Mouse (Mus musculus): ENCODE measurements around the gene Olfr769. TPM values are rescaled to one million over a fixed set of nuclear protein-coding genes. Genes with fewer than 3 reads are reported as not detected.

Olfr769 gene
- polyA plus RNA-seq (2014; fragmentation: Illumina TruSeq; extraction: RNeasy Lipid Tissue Mini Kit (QIAGEN cat#74804); ENCODE audit: low read depth, low replicate concordance): not detected

GRCm38 (mm10) chr10:129117761-129118160, at the start of gene Olfr769:
TSS of gene Olfr769 (minus strand) at chr10:129117861.

GRCm38 (mm10) chr10:129164651-129165050, 47.0 kb upstream of the Olfr769 start, which contains the start of gene Olfr771:
TSS of gene Olfr771 (minus strand) at chr10:129164751.

GRCm38 (mm10) chr10:129138898-129139297, 21.2 kb upstream of the Olfr769 start, which contains the start of gene Olfr770:
TSS of gene Olfr770 (minus strand) at chr10:129138998.

GRCm38 (mm10) chr10:129099275-129099674, 18.4 kb downstream of the Olfr769 start, which contains the start of gene Olfr768:
TSS of gene Olfr768 (minus strand) at chr10:129099375.

GRCm38 (mm10) chr10:129082810-129083209, 34.9 kb downstream of the Olfr769 start, which contains the start of gene Olfr767:
TSS of gene Olfr767 (minus strand) at chr10:129082910.

GRCm38 (mm10) chr10:129068877-129069276, 48.8 kb downstream of the Olfr769 start, which contains the start of gene Olfr766-ps1:
TSS of gene Olfr766-ps1 (minus strand) at chr10:129068977.

Other genes starting within 250 kb of the Olfr769 start
- 2.7 TPM for gene Gdf11, start 226.1 kb downstream of the Olfr769 start, polyA plus RNA-seq (2014; fragmentation: Illumina TruSeq; extraction: RNeasy Lipid Tissue Mini Kit (QIAGEN cat#74804); ENCODE audit: low read depth, low replicate concordance)
- gene Cd63, start 216.9 kb downstream of the Olfr769 start, polyA plus RNA-seq (2014; fragmentation: Illumina TruSeq; extraction: RNeasy Lipid Tissue Mini Kit (QIAGEN cat#74804); ENCODE audit: low read depth, low replicate concordance): 777 TPM
- gene Rdh5, start 195.0 kb downstream of the Olfr769 start, polyA plus RNA-seq (2014; fragmentation: Illumina TruSeq; extraction: RNeasy Lipid Tissue Mini Kit (QIAGEN cat#74804); ENCODE audit: low read depth, low replicate concordance): 3.9 TPM
- not detected for gene Bloc1s1, start 193.8 kb downstream of the Olfr769 start, polyA plus RNA-seq (2014; fragmentation: Illumina TruSeq; extraction: RNeasy Lipid Tissue Mini Kit (QIAGEN cat#74804); ENCODE audit: low read depth, low replicate concordance)
- gene Itga7, start 184.0 kb downstream of the Olfr769 start, polyA plus RNA-seq (2014; fragmentation: Illumina TruSeq; extraction: RNeasy Lipid Tissue Mini Kit (QIAGEN cat#74804); ENCODE audit: low read depth, low replicate concordance): 4.2 TPM
- 20.4 TPM for gene Mettl7b, start 156.9 kb downstream of the Olfr769 start, polyA plus RNA-seq (2014; fragmentation: Illumina TruSeq; extraction: RNeasy Lipid Tissue Mini Kit (QIAGEN cat#74804); ENCODE audit: low read depth, low replicate concordance)
- not detected for gene Olfr9, start 128.4 kb downstream of the Olfr769 start, polyA plus RNA-seq (2014; fragmentation: Illumina TruSeq; extraction: RNeasy Lipid Tissue Mini Kit (QIAGEN cat#74804); ENCODE audit: low read depth, low replicate concordance)
- gene Olfr763, start 107.1 kb downstream of the Olfr769 start, polyA plus RNA-seq (2014; fragmentation: Illumina TruSeq; extraction: RNeasy Lipid Tissue Mini Kit (QIAGEN cat#74804); ENCODE audit: low read depth, low replicate concordance): not detected
- not detected for gene Olfr764-ps1, start 78.0 kb downstream of the Olfr769 start, polyA plus RNA-seq (2014; fragmentation: Illumina TruSeq; extraction: RNeasy Lipid Tissue Mini Kit (QIAGEN cat#74804); ENCODE audit: low read depth, low replicate concordance)
- not detected for gene Olfr765, start 67.9 kb downstream of the Olfr769 start, polyA plus RNA-seq (2014; fragmentation: Illumina TruSeq; extraction: RNeasy Lipid Tissue Mini Kit (QIAGEN cat#74804); ENCODE audit: low read depth, low replicate concordance)
- not detected for gene Olfr766-ps1, start 48.9 kb downstream of the Olfr769 start, polyA plus RNA-seq (2014; fragmentation: Illumina TruSeq; extraction: RNeasy Lipid Tissue Mini Kit (QIAGEN cat#74804); ENCODE audit: low read depth, low replicate concordance)
- gene Olfr767, start 35.0 kb downstream of the Olfr769 start, polyA plus RNA-seq (2014; fragmentation: Illumina TruSeq; extraction: RNeasy Lipid Tissue Mini Kit (QIAGEN cat#74804); ENCODE audit: low read depth, low replicate concordance): not detected
- gene Olfr768, start 18.5 kb downstream of the Olfr769 start, polyA plus RNA-seq (2014; fragmentation: Illumina TruSeq; extraction: RNeasy Lipid Tissue Mini Kit (QIAGEN cat#74804); ENCODE audit: low read depth, low replicate concordance): not detected
- not detected for gene Olfr770, start 21.1 kb upstream of the Olfr769 start, polyA plus RNA-seq (2014; fragmentation: Illumina TruSeq; extraction: RNeasy Lipid Tissue Mini Kit (QIAGEN cat#74804); ENCODE audit: low read depth, low replicate concordance)
- gene Olfr771, start 46.9 kb upstream of the Olfr769 start, polyA plus RNA-seq (2014; fragmentation: Illumina TruSeq; extraction: RNeasy Lipid Tissue Mini Kit (QIAGEN cat#74804); ENCODE audit: low read depth, low replicate concordance): not detected
- gene Olfr772, start 60.1 kb upstream of the Olfr769 start, polyA plus RNA-seq (2014; fragmentation: Illumina TruSeq; extraction: RNeasy Lipid Tissue Mini Kit (QIAGEN cat#74804); ENCODE audit: low read depth, low replicate concordance): not detected
- gene Olfr773, start 69.6 kb upstream of the Olfr769 start, polyA plus RNA-seq (2014; fragmentation: Illumina TruSeq; extraction: RNeasy Lipid Tissue Mini Kit (QIAGEN cat#74804); ENCODE audit: low read depth, low replicate concordance): not detected
- not detected for gene Olfr774, start 118.3 kb upstream of the Olfr769 start, polyA plus RNA-seq (2014; fragmentation: Illumina TruSeq; extraction: RNeasy Lipid Tissue Mini Kit (QIAGEN cat#74804); ENCODE audit: low read depth, low replicate concordance)
- gene Olfr775, start 130.6 kb upstream of the Olfr769 start, polyA plus RNA-seq (2014; fragmentation: Illumina TruSeq; extraction: RNeasy Lipid Tissue Mini Kit (QIAGEN cat#74804); ENCODE audit: low read depth, low replicate concordance): not detected
- gene Olfr776, start 141.3 kb upstream of the Olfr769 start, polyA plus RNA-seq (2014; fragmentation: Illumina TruSeq; extraction: RNeasy Lipid Tissue Mini Kit (QIAGEN cat#74804); ENCODE audit: low read depth, low replicate concordance): not detected
- gene Olfr777, start 153.6 kb upstream of the Olfr769 start, polyA plus RNA-seq (2014; fragmentation: Illumina TruSeq; extraction: RNeasy Lipid Tissue Mini Kit (QIAGEN cat#74804); ENCODE audit: low read depth, low replicate concordance): not detected
- not detected for gene Olfr780, start 200.3 kb upstream of the Olfr769 start, polyA plus RNA-seq (2014; fragmentation: Illumina TruSeq; extraction: RNeasy Lipid Tissue Mini Kit (QIAGEN cat#74804); ENCODE audit: low read depth, low replicate concordance)
- not detected for gene Olfr781, start 211.0 kb upstream of the Olfr769 start, polyA plus RNA-seq (2014; fragmentation: Illumina TruSeq; extraction: RNeasy Lipid Tissue Mini Kit (QIAGEN cat#74804); ENCODE audit: low read depth, low replicate concordance)
- not detected for gene Olfr782, start 231.0 kb upstream of the Olfr769 start, polyA plus RNA-seq (2014; fragmentation: Illumina TruSeq; extraction: RNeasy Lipid Tissue Mini Kit (QIAGEN cat#74804); ENCODE audit: low read depth, low replicate concordance)

Data from sigmoid colon, adult 10 weeks (tissue).